Mouse (Mus musculus): ENCODE results near the gene Irgq. TPM values are rescaled to one million over a fixed set of nuclear protein-coding genes. Genes with fewer than 3 reads are reported as not detected.

Gene Irgq
- polyA plus RNA-seq, 1 experiment from 2014 or later = 19.2 TPM

DNA sequence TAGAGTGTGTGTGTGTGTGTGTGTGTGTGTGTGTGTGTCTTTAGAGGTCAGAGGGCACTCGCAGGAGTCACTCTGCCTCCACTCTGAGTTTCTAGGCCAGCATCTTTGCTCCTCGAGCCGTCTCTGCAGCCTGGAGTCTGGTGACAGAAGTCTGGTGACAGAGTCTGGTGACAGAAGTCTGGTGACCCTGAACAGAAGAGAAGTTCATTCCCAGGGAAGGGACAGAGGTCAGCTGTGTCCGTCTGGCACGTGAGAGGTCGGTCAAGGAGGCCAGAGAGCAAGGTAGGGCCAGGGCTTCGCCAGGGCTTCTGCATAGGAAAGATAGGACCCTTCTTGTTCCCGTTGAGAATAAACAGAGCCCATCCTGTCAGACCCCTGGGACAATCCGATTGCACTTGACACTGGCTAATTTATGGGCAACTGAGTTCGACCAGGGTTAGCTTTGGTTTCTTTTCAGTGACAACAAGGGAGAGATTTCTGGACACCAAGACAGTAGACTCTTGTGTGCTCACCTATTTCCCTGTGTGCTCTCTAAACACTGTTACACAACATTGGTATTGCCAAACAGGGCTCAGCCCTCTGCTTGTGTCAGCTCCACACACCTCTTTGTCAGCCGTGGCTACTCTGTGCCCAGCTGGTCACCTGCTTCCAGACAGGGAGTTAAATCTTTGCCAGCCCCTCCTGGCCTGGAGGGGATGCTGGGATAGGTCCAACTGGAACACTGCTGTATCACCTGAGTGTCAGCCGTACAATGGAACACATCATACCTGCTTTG, 21.7 kb downstream of the Irgq start:
- no peaks in the 10 kb centered on the region for H3K9me3 ChIP-seq (ENCODE audit: control insufficient read depth, low read length)
- no peak overlapping the region for H3K27ac ChIP-seq (ENCODE audit: low read depth, low read length)
- H3K27me3 ChIP-seq (replicated peaks; ENCODE audit: control insufficient read depth, insufficient read depth, low read length) = no peaks in the 10 kb centered on the region
- H3K36me3 ChIP-seq (ENCODE audit: control insufficient read depth, insufficient read depth, low read length) = peaks cover 14% of the 10 kb centered on the region
- WGBS = 88% methylated on average over 12 of the region's 12 CpGs
- H3K9ac ChIP-seq (ENCODE audit: low read depth, low read length) = no peak overlapping the region
- ATAC-seq = no peak
- no peak overlapping the region for H3K4me2 ChIP-seq (ENCODE audit: low read length)
- H3K4me3 ChIP-seq (ENCODE audit: low read length) = no peak overlapping the region
- peaks cover 8% of the 10 kb centered on the region for H3K4me1 ChIP-seq (ENCODE audit: control insufficient read depth, insufficient read depth, low read depth, low read length)

DNA sequence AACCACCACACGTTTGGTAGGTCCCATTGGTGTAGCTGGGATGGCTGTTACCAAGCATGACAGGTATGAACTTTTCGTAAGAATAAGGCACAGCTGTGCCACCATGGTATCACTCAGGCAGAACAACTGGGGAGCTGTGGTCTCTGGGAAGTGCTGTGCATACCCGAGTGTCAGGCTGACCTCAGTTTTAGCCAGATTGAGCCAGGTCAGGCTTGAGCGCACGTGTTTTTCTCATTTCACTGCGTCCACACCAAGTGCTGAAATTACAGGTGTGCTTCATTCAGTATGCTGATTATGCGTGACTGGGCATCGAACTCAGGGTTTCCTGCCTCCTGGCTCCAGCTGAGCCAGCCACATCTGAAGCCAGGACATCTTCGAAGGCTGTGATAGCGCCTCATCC, 25.3 kb downstream of the Irgq start:
- H3K36me3 ChIP-seq (ENCODE audit: control insufficient read depth, insufficient read depth, low read length) = peaks cover 11% of the 10 kb centered on the region
- no peak for ATAC-seq
- WGBS = 92% methylated on average over 10 of the region's 10 CpGs
- H3K27me3 ChIP-seq (replicated peaks; ENCODE audit: control insufficient read depth, insufficient read depth, low read length) = no peaks in the 10 kb centered on the region
- H3K27ac ChIP-seq (ENCODE audit: low read depth, low read length) = no peak overlapping the region
- no peaks in the 10 kb centered on the region for H3K9me3 ChIP-seq (ENCODE audit: control insufficient read depth, low read length)
- no peak overlapping the region for H3K9ac ChIP-seq (ENCODE audit: low read depth, low read length)
- H3K4me1 ChIP-seq (ENCODE audit: control insufficient read depth, insufficient read depth, low read depth, low read length) = no peaks in the 10 kb centered on the region
- no peak overlapping the region for H3K4me2 ChIP-seq (ENCODE audit: low read length)
- no peak overlapping the region for H3K4me3 ChIP-seq (ENCODE audit: low read length)

DNA sequence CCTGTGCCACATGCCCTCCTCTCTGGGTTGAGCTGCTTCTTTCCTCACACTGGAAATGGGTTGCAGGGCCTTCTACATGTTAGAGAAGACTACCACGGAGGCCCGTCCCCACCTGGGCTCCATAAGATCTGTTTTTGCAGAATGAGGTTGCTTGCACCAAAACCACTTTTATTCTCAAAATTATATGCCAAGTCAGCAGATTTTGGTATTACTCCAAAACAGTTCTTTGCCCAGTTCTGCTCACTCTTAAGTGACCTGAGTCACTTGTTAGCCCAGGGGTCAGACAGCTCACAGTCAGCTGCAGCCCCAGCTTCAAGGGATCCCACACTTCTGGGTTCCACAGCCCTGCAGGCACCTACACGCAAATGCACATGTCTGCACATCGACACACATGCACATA, 31.0 kb downstream of the Irgq start:
- H3K27me3 ChIP-seq (replicated peaks; ENCODE audit: control insufficient read depth, insufficient read depth, low read length) = no peaks in the 10 kb centered on the region
- no peak overlapping the region for H3K9ac ChIP-seq (ENCODE audit: low read depth, low read length)
- ATAC-seq = no peak
- H3K36me3 ChIP-seq (ENCODE audit: control insufficient read depth, insufficient read depth, low read length) = peaks cover 10% of the 10 kb centered on the region
- H3K4me2 ChIP-seq (ENCODE audit: low read length) = no peak overlapping the region
- H3K27ac ChIP-seq (ENCODE audit: low read depth, low read length) = no peak overlapping the region
- H3K4me3 ChIP-seq (ENCODE audit: low read length) = no peak overlapping the region
- 95% methylated on average over 4 of the region's 4 CpGs for WGBS
- H3K4me1 ChIP-seq (ENCODE audit: control insufficient read depth, insufficient read depth, low read depth, low read length) = no peaks in the 10 kb centered on the region
- no peaks in the 10 kb centered on the region for H3K9me3 ChIP-seq (ENCODE audit: control insufficient read depth, low read length)

DNA sequence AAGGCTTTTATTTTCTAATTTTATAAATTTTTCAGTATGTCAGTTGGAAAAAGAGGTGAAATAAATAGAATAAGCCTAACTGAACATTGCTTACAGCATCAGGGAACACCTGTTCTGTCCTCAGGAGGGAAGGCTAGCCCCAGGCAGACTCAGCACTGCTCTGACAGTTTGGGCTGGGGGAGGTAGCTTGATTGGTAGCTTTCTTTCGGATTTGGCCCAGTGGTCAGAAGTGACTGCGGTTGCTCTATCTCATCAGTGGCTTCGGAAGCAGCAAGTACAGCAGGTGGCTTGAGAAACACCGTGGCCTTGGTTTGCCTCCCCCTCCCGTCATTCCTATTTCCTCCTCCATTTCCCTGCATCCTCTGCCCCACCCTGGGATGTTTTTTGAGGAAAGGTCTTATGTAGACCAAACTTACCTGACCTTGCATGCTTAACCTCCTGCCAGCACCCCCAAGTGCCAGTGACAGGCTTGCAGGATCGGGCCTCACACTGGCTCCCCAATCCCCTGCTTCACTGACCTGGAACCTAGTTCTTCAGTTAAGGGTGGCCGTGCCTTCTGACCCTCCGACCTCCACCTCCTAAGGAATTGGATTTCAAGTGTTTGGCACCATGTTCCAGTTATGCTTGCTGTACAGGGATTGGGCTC, 32.8 kb downstream of the Irgq start:
- WGBS = 87% methylated on average over 8 of the region's 8 CpGs
- no peaks in the 10 kb centered on the region for H3K9me3 ChIP-seq (ENCODE audit: control insufficient read depth, low read length)
- no peak overlapping the region for H3K4me2 ChIP-seq (ENCODE audit: low read length)
- ATAC-seq = no peak
- H3K4me1 ChIP-seq (ENCODE audit: control insufficient read depth, insufficient read depth, low read depth, low read length) = no peaks in the 10 kb centered on the region
- peaks cover 26% of the 10 kb centered on the region for H3K36me3 ChIP-seq (ENCODE audit: control insufficient read depth, insufficient read depth, low read length)
- H3K4me3 ChIP-seq (ENCODE audit: low read length) = no peak overlapping the region
- H3K27ac ChIP-seq (ENCODE audit: low read depth, low read length) = no peak overlapping the region
- no peaks in the 10 kb centered on the region for H3K27me3 ChIP-seq (replicated peaks; ENCODE audit: control insufficient read depth, insufficient read depth, low read length)
- H3K9ac ChIP-seq (ENCODE audit: low read depth, low read length) = no peak overlapping the region

DNA sequence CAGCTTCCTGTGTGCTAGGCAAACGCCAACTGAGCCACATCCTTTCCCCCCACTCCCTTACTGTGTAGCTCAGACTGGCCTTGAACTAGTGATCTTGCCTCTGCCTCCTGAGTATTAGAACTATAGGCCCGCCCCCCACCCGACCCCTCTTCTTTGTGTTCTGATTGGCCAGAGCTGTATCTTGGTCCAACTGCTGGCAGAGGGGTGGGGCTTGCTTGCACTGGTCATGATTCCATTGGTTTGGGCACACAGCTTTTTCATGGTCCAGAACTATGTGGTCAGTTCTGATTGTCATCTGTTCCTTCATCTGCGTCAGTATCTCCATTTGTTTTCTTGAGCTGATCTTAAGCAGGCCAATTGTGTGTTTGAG, 33.3 kb downstream of the Irgq start:
- Histone ChIP-seq H3K4me3 (ENCODE audit: low read length) (no peak overlapping the region), H3K9ac (ENCODE audit: low read depth, low read length) (no peak overlapping the region), H3K9me3 (ENCODE audit: control insufficient read depth, low read length) (no peaks in the 10 kb centered on the region), H3K4me2 (ENCODE audit: low read length) (no peak overlapping the region), H3K36me3 (ENCODE audit: control insufficient read depth, insufficient read depth, low read length) (peaks cover 26% of the 10 kb centered on the region), H3K27ac (ENCODE audit: low read depth, low read length) (no peak overlapping the region), H3K4me1 (ENCODE audit: control insufficient read depth, insufficient read depth, low read depth, low read length) (no peaks in the 10 kb centered on the region), H3K27me3 (replicated peaks; ENCODE audit: control insufficient read depth, insufficient read depth, low read length) (no peaks in the 10 kb centered on the region)
- ATAC-seq = no peak
- 84% methylated on average over 4 of the region's 4 CpGs for WGBS

DNA sequence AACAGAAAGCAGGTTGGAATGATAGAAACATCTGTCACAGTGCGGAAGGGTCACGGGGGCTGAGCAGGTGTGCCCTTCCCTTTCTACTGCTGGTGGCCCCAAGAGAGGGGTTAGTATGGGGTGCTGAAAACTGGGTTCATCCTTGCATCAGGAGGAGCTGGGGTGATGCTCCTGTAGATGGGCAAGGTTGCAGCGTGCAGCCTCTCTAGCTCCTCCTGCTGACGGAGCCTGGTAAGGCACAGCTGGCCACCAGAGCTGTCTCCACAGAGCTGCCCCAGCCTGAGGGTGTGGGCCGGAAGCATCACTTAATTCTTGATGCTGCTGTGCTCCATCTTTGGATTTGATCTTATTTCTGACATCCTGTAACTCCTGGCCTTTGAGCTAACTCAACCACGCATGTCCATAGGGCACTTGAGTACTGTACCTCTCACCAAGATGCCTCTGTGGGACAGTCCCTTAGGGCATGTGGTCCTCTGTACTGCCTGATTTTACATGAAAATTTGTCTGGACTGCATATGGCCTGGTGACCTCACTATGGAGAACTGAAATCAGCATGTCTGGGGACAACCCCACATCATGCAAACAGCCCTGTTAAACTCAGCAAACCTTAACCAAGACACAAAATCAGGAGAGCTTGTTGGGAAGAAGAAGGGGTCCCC, 34.2 kb downstream of the Irgq start:
- Histone ChIP-seq H3K27me3 (replicated peaks; ENCODE audit: control insufficient read depth, insufficient read depth, low read length) (no peaks in the 10 kb centered on the region), H3K9ac (ENCODE audit: low read depth, low read length) (no peak overlapping the region), H3K4me3 (ENCODE audit: low read length) (no peak overlapping the region), H3K27ac (ENCODE audit: low read depth, low read length) (no peak overlapping the region), H3K4me2 (ENCODE audit: low read length) (no peak overlapping the region), H3K36me3 (ENCODE audit: control insufficient read depth, insufficient read depth, low read length) (peaks cover 26% of the 10 kb centered on the region), H3K9me3 (ENCODE audit: control insufficient read depth, low read length) (no peaks in the 10 kb centered on the region), H3K4me1 (ENCODE audit: control insufficient read depth, insufficient read depth, low read depth, low read length) (no peaks in the 10 kb centered on the region)
- 63% methylated on average over 6 of the region's 6 CpGs for WGBS
- ATAC-seq = no peak

DNA sequence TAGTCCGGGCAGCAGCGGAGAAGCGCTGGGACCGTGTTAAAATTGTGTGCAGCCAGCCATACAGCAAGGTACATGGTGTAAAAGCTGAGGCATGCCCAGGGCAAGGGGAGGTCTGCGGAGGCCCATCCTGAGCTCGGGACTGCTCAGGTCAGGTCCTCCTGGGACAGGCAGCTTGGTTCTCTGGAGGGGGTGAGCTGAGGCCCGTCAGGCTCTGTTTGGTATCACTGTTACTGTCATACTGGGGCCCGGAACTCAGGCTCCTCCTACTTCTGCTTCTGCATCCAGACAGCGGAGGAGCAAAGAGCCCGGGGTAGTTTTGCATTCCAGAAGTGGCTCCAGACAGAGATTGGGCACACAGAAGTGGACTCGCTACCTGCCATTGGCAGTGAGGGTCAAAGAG, 35.1 kb downstream of the Irgq start:
- Histone ChIP-seq H3K36me3 (ENCODE audit: control insufficient read depth, insufficient read depth, low read length) (peaks cover 30% of the 10 kb centered on the region), H3K9ac (ENCODE audit: low read depth, low read length) (no peak overlapping the region)
- 92% methylated on average over 11 of the region's 11 CpGs for WGBS

DNA sequence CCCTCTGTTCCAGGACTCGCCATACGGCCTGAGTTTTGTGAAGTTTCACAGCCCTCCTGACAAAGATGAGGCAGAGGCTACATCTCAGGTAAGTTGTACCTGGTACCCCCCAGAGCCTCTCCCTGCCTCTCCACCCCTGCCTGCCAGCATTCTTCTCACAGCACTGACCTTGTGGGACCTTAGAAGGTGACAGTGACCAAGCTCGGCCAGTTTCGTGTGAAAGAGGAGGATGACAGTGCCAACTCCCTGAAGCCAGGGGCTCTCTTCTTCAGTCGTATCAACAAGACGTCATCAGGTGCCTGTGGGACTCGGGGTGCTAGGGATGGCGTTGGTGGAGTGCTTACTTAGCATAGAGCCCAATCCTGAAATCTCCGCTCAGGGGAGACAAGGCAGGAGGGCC, 35.7 kb downstream of the Irgq start:
- Histone ChIP-seq H3K4me1 (ENCODE audit: control insufficient read depth, insufficient read depth, low read depth, low read length) (no peaks in the 10 kb centered on the region), H3K36me3 (ENCODE audit: control insufficient read depth, insufficient read depth, low read length) (peaks cover 28% of the 10 kb centered on the region), H3K27ac (ENCODE audit: low read depth, low read length) (no peak overlapping the region), H3K27me3 (replicated peaks; ENCODE audit: control insufficient read depth, insufficient read depth, low read length) (no peaks in the 10 kb centered on the region), H3K9me3 (ENCODE audit: control insufficient read depth, low read length) (no peaks in the 10 kb centered on the region), H3K9ac (ENCODE audit: low read depth, low read length) (no peak overlapping the region), H3K4me2 (ENCODE audit: low read length) (no peak overlapping the region), H3K4me3 (ENCODE audit: low read length) (no peak overlapping the region)
- no peak for ATAC-seq
- 95% methylated on average over 9 of the region's 9 CpGs for WGBS

More for the DNA sequence above, 35.1 kb downstream of the Irgq start:
- H3K4me1 ChIP-seq (ENCODE audit: control insufficient read depth, insufficient read depth, low read depth, low read length) = no peaks in the 10 kb centered on the region
- H3K27me3 ChIP-seq (replicated peaks; ENCODE audit: control insufficient read depth, insufficient read depth, low read length) = no peaks in the 10 kb centered on the region
- H3K4me2 ChIP-seq (ENCODE audit: low read length) = no peak overlapping the region
- H3K9me3 ChIP-seq (ENCODE audit: control insufficient read depth, low read length) = no peaks in the 10 kb centered on the region
- no peak overlapping the region for H3K4me3 ChIP-seq (ENCODE audit: low read length)
- no peak for ATAC-seq
- no peak overlapping the region for H3K27ac ChIP-seq (ENCODE audit: low read depth, low read length)

DNA sequence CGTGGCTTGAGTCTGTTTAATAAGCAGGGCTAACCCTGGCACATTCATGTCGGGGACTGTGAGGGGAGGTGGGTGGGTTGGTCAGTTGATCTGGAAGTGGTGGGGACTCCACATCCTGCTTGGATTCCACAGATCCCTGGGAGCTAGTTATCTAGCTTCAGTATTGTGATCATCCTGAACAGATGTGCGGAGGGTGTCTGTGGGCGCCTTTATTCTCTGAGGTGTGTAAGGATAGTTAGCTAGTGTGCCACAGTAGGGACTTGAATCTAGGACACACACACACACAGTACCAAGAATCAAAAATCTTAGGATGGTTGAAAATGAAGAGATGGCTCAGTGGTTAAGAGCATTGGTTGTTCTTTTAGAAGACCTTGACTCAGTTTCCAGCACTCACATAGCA, 38.0 kb downstream of the Irgq start:
- Histone ChIP-seq H3K27me3 (replicated peaks; ENCODE audit: control insufficient read depth, insufficient read depth, low read length) (no peaks in the 10 kb centered on the region), H3K4me2 (ENCODE audit: low read length) (no peak overlapping the region), H3K9ac (ENCODE audit: low read depth, low read length) (no peak overlapping the region), H3K9me3 (ENCODE audit: control insufficient read depth, low read length) (no peaks in the 10 kb centered on the region), H3K27ac (ENCODE audit: low read depth, low read length) (no peak overlapping the region), H3K4me1 (ENCODE audit: control insufficient read depth, insufficient read depth, low read depth, low read length) (no peaks in the 10 kb centered on the region), H3K36me3 (ENCODE audit: control insufficient read depth, insufficient read depth, low read length) (peaks cover 26% of the 10 kb centered on the region), H3K4me3 (ENCODE audit: low read length) (no peak overlapping the region)
- ATAC-seq = no peak
- WGBS = 98% methylated on average over 4 of the region's 4 CpGs
